Mouse (Mus musculus): ENCODE results near the gene Brip1.
"Not testable (repeated sequence)": the region's sequence is repeated elsewhere in the genome, so short reads cannot be mapped to it uniquely, and the experiment has no call there.

Brip1 gene

DNA sequence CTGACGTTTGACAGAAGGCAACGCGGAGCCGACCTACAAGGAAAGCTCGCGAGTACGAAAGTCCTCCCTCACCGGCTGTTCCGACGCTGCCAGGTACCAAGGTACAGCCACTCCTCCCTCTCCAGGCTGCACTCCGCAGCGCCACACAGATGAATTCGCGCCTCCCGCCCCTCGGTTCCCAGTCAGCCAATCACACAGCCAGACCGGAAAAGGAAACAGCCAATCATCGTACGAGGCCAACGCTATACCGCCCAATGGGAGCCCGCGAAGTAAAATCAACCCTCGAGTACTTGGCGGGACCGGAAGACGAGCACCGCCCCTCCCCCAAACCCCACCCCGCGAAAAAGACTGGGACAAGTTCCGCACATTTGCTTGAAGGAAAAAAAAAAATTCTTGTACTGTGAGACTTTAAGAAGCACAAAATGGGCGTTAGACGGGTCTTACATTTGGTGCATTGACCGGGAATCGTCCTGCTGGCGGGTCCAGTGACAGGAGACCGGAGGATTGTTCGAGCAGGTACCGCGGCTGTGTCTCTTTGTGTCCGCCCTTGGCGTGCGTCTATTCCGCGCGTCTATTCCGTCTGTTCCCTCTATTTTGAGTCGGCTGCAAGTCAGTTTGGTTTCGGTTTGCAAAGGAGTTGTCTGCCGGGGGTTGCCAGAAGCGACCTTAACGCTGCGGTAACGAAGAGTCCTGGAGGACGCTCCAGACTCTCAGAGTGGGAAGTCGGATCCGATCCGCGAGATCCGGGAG lies at the start of gene Brip1:
TSS of gene Brip1 (minus strand) at position 157 of the 750 bp plus-strand sequence.
- DNase-seq (ENCODE audit: low spot score) = peak; percentile 75

DNA sequence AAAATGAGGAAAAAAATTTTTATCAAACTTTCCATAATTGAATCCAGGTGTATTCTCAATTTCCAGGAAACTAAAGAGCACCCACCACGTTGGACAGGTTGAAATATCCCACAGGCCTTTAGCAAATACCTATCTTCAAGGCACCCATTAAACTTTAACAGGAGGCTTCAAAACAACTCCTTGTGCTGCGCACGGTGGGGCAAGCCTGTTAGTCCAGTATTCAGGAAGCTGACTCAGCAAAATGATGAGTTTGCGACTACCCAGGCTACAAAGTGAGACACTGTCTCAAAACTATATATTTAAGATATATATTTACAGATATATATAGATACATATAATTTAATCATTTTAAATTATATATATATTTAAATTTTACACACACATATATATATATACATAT lies 31.5 kb upstream of the Brip1 start:
- DNase-seq (ENCODE audit: low spot score) = no peak

DNA sequence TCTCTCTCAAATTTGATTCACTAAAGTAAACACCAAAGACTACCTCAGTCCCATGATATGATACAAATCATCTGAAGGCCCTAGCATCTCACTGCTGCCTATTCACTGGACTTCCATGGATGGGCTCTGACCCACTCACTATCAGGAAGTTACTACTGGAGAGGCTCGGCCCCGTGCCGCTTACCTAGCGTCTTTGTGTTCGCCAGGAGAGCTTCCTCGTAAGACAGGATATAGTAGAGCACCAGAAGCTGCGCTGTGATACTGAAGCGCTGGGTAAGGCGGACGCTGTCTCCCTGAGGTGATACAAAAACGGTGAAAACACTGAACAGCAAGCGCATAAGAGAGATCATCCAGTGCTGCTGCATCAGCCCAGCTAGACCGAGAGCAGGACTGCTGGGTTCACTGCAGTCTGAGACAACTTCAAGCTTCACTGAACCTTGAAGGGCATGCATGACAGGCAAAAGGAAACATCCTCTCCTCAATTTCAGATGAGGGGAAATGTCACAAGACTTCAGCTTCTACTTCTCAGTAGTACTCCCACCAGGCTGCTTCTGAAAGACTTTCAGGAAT lies 30.9 kb upstream of the Brip1 start:
- DNase-seq (ENCODE audit: low spot score) = no peak

DNA sequence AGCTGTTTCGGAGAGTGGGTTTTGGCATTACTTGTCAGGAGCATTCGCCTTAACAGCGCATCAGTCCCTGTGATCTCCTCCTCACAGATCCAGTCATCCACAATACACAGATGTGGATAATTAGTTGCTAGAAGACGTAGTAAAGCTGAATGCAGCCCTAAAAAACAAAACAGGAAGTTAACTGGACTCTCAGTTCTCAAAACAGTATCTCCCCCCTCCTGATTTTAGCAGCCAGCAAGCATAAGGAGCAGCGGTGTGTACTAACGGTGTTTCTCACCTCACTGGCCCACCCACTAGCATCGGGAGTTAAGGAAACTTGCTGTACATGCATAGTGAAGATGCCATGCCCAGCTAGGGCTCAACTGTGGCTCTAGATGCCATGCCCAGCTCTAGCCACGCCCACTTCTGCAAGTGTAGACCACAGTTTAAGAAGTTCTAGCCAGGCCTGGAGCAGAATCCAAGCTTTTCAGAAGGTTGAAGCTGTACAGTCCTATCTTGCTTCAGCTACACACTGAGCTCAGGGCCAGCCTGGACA lies 25.7 kb upstream of the Brip1 start:
- no peak for DNase-seq (ENCODE audit: low spot score)

DNA sequence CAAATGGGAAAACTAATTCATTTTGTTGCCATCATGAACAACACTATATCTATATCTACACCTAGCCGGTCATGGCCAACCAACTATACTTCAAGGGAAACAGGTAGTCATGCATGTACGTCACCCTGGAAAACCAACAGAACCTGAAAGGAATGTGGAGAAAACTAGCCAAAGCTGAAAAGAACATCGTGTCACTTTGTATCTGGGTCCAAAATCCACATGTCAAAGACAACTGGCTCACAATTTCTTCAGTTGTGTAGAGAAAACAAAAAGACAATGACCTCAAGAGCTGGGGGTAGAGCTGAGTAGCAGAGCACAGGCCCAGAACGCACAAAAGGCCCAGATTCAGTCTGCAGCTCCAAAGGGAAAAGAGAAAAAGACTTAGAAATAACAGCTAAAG lies 24.8 kb upstream of the Brip1 start:
- DNase-seq (ENCODE audit: low spot score) = no peak

DNA sequence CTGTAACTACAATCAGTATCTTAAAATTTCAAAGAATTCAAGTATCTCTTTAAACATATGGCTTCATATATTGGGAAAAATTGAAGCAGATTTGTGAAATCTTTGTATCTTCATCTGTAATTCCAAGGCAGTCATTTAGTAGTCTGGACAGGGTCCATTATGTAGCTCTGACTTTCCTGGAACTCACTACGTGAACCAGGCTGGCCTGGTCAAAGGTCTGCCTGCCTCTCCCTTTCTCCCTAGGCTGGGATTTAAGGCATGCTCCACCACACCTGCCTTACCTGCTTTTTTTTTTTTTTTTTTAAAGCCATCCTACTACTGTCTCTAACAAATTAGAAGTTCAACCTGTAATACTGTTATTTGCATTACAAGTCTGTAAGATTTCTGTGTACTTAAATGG lies 10.8 kb upstream of the Brip1 start:
- DNase-seq (ENCODE audit: low spot score) = no peak

DNA sequence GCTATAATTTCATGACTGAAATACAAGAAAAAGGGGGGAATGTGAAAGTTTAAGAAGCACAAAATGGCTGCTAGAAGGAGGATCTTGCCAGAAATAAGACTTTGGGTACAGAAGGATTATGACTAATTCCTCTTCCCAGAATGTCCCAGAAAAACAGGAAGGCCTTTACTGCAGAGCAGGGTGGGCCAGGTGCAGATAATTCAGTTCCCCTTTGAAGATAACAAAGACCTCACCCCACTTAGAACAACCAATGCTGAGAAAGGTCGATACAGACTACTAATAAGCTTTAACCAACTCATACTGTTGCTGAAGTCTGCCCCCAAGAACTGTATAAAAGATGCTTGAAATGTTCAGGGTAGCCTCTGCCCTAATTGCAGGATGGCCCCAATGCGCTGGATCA lies 8.1 kb upstream of the Brip1 start:
- DNase-seq (ENCODE audit: low spot score) = no peak

DNA sequence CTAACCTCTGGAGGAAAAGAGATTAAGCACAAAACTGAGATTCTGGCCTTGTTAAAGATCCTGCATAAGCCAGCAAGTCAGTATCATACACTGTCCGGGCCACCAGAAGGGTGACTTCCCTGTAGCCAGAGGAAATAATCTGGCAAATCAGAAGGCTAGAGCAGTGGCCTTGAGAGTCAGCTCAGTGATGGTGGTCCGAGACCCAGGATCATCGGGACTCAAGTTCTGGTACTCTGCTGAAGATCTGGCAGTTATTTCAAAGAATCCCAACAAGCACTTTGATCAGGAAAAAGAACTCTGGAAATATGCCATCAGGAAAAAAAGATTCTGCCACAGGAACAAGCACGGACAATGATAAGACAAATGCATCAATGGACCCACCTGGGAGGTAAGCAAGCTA lies 4.9 kb upstream of the Brip1 start:
- DNase-seq (ENCODE audit: low spot score) = no peak

DNA sequence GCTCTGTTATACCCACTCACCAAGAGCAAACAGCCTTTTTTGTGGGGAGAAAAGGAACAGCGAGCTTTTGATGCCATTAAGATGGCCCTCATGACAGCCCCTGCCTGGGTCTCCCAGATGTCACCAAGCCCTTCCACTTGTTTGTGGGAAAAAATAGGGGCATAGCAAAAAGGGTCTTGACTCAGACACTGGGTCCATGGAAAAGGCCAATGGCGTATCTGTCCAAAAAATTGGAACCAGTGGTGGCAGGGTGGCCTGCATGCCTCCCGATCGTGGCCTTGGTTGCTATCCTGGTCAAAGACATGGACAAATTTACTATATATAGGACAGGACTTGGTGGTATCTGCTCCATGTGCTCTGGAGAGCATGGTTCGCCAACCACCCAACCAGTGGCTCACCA lies 4.0 kb upstream of the Brip1 start:
- DNase-seq (ENCODE audit: low spot score) = no peak

DNA sequence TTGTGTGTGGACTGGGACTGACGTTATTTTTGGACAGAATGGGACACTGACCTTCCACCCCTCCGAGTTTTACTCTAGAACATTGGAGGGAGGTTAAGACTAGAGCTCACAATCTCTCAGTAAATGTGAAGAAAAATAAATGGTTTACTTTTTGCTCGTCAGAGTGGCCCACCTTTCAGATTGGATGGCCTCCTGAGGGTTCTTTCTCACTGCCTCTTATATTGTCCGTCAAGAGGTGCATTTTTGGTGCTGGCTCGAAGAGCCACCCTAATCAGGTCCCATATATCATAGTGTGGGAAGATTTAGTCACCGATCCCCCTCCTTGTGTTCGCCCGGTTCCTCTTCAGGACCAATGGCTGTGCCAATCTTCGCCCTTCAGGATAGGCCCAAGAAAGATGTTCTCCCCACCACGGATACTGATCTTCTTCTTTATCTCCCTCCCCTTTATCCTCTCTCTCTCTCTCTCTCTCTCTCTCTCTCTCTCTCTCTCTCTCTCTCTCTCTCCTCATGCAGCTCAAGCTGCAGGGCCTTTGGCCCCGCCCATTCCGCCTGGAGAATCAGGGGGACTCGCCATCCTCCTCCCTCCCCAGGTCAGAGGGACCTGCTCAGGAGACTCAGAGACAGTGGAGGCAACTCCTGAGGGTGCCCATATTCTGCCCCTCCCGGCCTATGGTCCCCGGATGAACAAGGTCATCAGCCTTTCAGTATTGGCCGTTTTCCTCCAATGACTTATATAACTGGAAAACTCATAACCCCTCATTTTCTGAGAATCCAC lies 1.1 kb upstream of the Brip1 start:
- no peak for DNase-seq (ENCODE audit: low spot score)

DNA sequence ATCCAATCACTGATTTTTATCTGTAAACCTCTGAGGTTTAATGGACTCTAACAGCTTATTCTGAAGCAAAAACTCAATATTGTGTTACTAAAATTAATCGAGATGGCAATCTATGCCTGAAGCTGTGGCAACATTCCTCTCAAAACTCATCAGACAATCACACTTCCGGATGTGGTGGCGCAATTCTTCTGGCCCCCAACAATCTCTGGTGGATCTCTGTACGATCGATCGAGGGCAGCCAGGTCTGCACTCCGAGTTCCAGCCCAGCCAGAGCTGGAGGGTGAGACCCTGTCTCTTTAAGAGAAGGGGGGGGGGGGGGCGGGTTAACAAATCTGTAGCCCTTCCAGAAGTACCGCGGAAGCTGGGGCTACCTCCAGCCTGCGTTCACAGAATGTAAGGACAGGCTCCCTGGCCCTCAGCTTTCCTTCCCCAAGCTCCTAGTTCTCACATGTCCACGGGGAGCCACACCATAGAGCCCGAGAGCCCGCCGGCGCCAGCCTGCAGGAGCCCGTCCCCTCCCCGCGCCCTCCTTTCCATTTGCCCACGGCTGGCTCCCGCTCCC lies 452 bp downstream of the Brip1 start:
- no peak for DNase-seq (ENCODE audit: low spot score)

DNA sequence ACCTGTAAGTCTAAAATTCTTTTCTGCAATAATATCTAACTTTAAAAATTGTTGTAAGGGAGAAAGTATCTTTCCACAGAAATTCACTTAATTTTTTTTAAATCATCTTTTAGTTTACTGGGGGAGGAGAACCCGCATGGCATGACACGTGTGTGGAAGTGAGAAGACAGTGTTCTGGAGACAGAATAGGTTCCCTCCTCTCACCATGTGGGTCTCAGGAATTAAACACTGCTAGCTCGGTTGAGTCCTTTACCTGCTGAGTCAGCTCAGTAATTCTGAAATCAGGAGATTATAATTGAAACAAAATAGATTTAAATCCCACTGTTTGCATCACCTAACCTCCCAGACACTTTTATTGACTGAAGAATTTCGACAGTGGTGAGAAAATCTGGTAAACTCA lies 1.3 kb downstream of the Brip1 start:
- no peak for DNase-seq (ENCODE audit: low spot score)

DNA sequence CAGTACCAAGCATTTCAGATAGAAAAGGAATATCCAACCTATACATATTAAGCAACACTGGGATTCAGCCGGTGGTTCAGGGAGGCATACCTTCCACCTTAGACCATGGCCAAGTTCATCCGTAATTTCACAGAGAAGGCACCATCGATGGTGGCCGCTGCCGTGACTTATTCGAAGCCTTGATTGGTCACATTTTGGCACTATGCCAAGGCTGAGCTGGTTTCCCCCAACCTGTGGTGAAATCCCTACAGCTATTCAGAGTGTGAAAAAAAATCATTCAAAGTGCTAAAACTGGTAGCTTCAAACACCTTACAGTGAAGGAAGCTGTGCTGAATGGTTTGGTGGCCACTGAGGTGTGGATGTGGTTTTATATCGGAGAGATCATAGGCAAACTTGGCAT lies 15.8 kb downstream of the Brip1 start:
- not testable (repeated sequence) for DNase-seq (ENCODE audit: low spot score)

DNA sequence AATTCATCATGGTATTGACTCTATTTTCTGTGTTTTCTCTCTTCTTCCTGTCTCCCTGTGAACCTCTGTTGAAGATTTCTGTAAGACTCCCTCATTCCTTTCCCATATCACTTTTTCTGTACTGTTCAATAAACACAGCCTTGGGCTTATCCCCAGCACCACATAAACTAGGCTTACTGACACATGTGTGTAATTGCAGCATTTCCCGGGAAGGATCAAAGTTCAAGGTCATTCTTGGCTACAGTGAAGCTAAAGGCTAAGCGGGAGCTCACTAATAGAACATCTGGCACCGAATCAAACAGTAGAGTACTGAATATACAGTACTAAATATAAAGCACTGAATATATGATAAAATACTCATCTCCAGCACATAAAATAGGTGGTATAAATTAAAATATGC lies 25.2 kb downstream of the Brip1 start:
- DNase-seq (ENCODE audit: low spot score) = no peak

DNA sequence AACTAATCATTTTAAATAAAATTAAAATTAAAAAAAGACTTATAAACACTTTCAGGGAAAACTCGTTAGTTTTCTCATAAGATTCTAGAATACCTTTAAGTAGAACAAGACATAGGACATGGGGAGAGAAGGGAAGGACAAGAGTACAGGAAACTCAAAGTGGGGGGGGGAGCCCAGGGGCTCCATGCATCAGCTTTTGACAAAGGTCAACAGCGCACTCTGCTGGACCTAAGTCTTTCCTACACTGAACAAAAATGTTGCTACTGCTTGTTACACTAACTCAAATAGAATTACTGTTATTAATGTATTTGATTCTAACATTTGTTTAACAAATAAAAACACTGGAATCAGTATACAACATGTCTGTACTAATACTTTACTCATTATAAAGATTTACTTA lies 26.8 kb downstream of the Brip1 start:
- peak; percentile 5 for DNase-seq (ENCODE audit: low spot score)

DNA sequence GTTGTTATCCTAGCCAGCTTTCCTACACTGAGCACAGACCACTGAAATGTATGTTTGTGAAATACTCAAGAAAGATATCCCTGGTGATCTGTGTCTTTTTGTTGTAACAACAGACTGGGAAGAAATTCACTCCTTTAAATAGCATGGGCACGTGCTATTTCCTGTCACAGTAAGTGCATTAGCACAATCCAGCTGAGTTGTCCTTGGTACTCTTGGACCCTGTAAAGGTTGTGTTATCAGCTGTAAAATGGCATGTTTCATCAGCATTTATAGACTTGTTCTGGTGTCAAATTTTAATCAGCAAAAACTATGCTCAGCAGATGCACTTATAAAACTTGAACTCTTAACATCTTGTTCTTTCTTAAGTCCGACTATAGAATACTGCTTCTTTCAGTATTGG lies 30.2 kb downstream of the Brip1 start:
- DNase-seq (ENCODE audit: low spot score) = no peak

DNA sequence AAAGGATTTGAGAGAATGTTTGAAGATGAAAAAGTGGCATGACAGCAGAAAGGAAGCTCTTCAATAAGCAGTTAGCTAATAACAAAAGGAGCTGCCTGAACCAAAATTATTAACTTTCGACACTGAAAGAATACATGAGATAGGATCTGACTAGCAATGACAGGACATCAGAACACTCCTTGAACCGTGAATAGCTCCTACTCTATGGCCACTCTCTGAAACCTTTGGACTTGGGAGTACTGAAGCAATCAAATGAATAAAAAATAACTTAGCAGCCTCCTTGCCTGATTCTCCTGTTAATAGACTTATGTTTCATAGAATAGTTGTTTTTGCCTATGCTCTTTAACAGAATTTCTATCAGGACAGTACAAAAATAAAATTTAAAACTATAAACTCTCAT lies 40.7 kb downstream of the Brip1 start:
- no peak for DNase-seq (ENCODE audit: low spot score)

DNA sequence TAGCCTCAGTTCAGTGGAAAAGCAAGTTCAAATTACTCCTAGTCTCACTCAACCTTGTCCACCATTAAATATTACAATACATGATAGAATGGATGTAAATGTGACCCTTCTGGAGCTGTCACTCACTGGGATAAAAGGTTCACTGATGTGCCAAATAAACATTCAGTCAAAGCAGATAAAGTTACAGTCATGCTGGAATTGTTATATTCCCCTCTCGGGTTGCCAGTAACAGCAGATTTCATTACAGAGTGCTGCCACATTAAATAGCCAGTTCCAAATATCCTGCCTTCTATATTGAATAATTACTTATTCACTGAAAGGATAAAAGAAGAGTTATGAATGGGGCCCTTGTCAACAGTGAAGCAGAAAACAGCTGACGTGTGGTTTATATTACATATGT lies 42.0 kb downstream of the Brip1 start:
- DNase-seq (ENCODE audit: low spot score) = no peak

DNA sequence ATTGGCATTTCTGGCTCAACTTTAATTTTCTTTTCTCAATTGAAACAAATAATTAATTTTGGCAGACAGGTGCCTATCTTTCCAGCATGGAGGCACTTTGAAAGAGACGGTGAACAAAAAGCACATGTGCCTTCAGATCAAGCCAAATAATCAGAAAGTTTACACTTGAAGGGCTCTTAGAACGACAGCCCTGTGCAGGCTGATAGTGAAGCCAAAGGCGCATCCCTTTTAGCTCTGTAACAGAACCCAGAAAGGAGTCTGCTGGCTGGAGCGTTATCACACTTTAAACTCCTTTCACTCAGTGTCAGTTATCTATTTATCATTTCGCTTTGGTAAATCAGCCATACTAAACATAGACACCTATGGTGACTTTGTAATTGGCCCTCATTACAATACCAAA lies 45.4 kb downstream of the Brip1 start:
- no peak for DNase-seq (ENCODE audit: low spot score)

DNA sequence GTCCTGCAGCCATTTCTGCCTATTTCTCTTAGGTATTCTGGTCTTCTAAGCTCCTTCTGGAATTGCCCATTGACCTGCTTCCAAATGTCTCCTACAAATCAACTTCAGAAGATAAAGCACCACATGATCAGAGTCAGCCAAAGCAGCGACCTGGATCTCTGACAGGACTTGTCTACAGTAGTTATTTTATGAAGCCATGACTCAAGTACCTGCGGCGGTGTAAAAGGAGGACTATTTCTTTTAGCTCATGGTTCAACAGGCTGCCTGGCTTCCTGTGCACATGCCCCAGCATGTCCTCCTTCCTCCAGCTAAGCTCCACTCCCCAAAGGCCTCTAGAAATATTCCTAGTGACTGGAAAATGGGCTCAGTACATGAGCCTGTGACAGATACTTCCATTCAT lies 69.7 kb downstream of the Brip1 start:
- no peak for DNase-seq (ENCODE audit: low spot score)

DNA sequence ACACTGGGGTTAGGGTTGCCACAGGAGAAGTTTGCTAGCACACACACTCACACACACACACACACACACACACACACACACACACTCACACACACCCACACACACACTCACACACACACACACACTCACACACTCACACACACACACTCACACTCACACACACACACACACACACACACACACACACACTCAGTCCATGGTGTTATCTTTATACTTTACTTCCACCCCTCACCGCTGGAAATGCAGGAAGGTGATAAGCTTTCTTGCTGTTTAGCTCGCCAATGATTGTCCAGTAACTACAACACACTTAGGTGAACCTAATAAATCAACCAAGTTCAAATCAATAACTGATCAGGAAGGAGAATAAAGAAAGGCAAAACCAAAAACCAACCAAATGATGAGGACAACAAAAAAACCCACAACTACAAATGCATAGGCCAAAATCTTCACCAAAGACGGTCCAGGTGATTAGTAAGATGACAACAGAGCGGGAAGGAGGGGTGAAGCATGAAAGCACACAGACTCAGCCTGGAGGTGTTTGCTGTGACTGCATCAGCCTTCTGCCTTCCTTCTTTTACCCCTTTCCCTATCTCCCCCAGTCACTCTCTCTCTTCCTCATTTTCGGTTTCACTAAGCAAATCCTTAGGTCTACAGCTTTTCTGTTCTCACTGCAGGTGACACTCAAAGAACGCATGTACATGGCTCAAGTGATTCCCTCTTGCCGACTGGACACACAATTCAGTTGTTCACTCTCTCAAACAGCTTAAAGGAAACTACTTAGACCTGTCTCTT lies 83.7 kb downstream of the Brip1 start:
- no peak for DNase-seq (ENCODE audit: low spot score)

DNA sequence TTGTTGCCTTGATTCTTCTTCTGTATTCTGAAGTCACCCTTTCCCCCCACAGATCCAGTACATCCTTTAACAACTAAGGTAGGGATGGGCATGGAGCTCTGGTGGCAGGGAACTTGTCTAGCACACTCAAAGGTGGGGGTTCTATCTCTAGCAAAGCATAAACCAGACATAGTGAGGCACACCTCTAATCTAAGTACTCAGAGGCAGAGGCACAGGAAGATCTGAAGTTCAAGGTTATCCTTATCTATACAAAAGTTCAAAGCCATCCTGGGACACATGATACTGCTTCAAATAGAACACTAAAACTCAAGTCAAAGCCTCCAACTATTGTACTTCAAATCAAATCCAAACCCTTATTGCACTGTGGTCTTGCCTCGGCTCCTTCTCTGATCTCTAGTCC lies 85.0 kb downstream of the Brip1 start:
- no peak for DNase-seq (ENCODE audit: low spot score)
